Mouse (Mus musculus): Measurements from ENCODE around the gene Tcte1. TPM values are rescaled to one million over a fixed set of nuclear protein-coding genes. Genes with fewer than 3 reads are reported as not detected.
A peak's percentile ranks its signal among the peaks of the same experiment; 100 is the strongest.

Gene Tcte1
- not detected for total RNA-seq (2021)
- long read RNA-seq, experiment 1: 0 reads
- long read RNA-seq, experiment 2: 0 reads

DNA sequence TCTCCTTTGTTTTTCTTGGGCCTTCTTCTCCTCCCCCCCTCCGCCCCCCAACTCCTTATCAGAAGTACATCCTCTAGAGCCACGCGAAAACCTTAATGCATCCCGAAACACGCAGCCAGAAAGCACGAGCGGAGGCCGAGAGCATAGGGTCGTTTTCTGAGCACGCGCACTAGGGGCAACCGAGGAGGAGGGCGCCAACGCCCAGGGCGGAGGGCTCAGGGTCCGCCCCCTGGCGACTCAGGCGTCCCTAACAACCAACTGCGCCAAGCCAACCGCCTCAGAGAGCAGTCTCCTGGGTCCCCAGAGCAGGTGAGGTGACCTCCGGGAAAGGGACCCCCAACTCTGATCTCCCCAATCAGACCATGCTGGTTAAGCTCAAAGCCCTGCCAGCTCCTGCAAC lies at the start of gene Tcte1:
TSS of gene Tcte1 (plus strand) at position 172 of the 400 bp plus-strand sequence.
- DNase-seq (ENCODE audit: low spot score in 2 of 2): no peak

DNA sequence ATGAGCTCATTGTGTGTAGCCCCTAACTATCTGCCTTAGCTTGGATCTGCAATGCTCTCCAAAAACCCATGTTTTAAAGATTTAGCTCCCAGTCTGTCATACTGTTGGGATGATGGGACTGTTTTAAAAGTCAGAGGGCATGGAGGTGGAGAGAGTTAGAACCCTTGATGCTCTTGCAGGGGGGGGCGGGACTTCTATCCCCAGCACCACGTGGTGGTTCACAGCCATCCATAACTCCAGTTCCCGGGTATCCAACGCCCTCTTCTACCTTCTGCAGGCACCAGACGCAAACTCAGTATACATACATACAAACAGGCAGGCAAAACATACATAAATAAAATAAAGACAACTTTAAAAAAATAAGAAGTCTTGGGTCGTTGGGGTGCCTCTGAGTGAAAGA lies 49.6 kb upstream of the Tcte1 start:
- no peak for DNase-seq (ENCODE audit: low spot score in 2 of 2)

- no peak for DNase-seq (ENCODE audit: low spot score in 2 of 2)
Measured at GRCm38 (mm10) chr17:45474146-45474545, 49.1 kb upstream of the Tcte1 start.

DNA sequence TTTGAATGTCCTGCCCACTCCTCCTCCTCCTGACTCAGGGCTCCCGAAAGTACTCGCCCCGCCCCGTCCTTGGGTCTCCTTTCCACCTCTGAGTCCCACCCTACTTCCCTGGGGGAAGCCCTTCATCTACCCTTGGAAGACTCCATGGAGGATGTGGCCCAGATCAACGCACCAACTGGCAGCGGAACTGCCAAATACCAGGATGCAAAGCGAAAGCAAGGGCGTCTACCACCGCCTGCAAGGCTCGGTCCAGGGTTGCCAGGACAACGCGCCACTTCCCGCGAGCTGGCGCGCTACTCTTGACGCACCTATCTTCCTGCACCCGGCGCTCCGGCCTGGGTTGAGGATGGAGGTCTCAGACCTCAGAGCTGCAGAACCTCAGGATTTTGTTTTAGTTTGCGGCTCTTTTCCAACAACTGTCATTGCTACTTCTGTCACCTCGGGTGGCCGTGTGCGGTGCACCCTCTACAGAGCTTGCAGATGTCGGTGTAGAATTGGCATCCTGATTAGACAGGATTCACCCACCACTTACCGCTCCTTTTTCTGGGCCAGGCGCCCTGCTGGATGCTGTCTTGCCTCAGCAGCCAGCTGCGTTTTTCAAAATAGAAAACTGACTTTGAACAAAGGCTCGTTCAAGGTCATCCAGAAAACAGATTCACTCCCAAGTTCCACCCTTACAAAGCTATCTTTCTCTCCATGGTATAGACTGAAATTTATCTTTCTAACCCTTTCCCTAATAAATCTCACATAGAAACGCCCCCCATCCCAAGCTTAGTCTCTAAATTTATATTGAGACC lies 48.4 kb upstream of the Tcte1 start, which contains the start of gene Spats1:
TSS of gene Spats1 (minus strand) at position 747 of the 797 bp plus-strand sequence.
- peak; percentile 36 for DNase-seq (ENCODE audit: low spot score in 2 of 2)

GRCm38 (mm10) chr17:45478234-45478825 lies 44.9 kb upstream of the Tcte1 start:
- DNase-seq (ENCODE audit: low spot score in 2 of 2): peak; percentile 82 to 85

GRCm38 (mm10) chr17:45480429-45480828 lies 42.8 kb upstream of the Tcte1 start:
- no peak for DNase-seq (ENCODE audit: low spot score in 2 of 2)

- no peak for DNase-seq (ENCODE audit: low spot score in 2 of 2)
Measured at GRCm38 (mm10) chr17:45485581-45485980, 37.7 kb upstream of the Tcte1 start.

- no peak for DNase-seq (ENCODE audit: low spot score in 2 of 2)
Measured at GRCm38 (mm10) chr17:45487216-45487615, 36.0 kb upstream of the Tcte1 start.

DNA sequence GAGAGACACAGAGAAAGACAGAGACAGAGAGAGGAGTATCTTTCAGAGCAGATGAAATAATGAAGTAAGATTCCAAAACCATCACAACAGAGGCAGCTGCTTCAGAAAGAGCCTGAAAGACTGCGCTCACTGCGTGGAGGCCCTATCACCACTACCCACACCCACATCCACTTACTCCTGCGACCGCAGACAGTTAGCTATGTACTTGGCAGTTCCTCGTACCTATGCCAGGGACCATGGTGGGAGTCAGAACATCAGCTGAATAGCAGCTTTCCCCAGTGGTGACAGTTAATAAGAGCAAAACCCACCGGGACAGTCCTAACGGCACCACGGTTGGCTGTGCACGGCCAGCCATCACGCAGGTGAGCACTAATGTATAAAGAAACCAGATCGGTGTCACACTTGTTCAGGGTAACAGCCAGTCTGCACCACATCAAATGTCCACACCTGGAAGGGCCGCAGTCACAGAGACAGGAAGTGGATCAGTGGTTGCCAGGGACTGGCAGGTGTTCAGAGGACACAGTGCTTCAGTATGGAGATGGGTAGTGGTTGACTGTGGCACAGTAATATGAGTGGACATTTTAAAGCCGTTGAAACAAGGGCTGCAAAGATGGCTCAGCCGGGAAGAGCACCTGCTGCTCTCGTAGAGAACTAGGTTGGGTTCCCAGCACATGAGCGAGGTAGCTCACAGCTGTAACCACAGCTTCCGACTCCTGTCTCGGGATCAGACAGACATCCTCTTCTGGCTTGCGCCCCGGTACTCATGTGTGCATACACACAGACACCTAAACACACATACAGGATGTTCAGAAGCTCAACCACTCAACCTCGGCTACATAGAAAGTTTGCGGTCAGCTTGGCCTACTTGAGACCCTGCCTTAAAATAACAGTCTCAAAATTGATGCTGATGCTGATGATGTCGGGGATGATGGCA lies 34.6 kb upstream of the Tcte1 start:
- no peak for DNase-seq (ENCODE audit: low spot score in 2 of 2)

DNA sequence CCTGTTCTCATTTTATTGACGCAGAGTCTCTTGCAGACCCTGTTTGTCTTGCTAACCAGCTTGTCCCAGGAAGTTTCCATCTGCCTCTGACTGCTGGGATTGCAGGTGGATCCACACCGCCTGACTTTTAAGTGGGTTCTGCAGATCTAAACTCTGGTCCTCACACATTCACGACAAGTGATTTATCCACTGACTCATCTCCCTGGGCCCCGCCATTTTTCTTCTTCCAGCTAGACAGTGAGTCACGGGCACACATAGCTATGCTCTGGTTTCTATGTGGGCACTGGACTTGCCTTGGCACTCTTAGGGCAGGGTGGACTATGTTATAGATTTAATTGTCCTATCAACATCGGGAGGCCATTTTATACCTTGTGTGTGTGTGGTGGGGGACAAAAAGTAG lies 33.5 kb upstream of the Tcte1 start:
- no peak for DNase-seq (ENCODE audit: low spot score in 2 of 2)

DNA sequence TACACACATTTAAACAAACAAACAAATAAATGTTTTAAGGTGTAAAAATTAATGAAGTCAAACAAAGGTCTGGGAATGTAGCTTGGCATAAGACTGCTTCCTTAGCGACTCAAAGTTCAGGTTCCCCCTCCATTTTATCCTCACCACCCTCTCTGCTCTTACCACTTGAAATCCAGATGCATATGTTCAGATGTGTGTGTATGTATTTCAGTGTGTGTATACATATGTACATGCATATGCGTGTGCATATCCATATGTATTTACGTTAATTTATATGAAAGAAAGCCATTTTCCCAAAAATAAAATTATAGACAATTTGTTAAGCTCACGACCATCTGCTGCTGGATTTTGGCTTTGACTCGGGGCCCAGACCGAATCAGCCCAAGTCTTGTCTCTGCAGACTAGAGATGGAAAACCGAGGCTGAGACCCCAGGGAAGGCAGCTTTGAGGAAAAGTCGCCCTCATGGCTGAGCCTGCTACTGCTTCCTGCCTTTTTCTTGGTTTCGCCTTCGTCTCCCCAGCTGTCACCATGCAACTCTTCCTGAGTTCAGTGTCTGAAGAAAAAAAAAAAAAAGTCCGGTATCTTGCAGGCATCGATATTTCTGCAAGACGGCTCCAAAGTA lies 32.6 kb upstream of the Tcte1 start:
- no peak for DNase-seq (ENCODE audit: low spot score in 2 of 2)

GRCm38 (mm10) chr17:45495398-45495797 lies 27.8 kb upstream of the Tcte1 start:
- DNase-seq (ENCODE audit: low spot score in 2 of 2): no peak

GRCm38 (mm10) chr17:45498397-45498796 lies 24.8 kb upstream of the Tcte1 start:
- no peak for DNase-seq (ENCODE audit: low spot score in 2 of 2)

DNA sequence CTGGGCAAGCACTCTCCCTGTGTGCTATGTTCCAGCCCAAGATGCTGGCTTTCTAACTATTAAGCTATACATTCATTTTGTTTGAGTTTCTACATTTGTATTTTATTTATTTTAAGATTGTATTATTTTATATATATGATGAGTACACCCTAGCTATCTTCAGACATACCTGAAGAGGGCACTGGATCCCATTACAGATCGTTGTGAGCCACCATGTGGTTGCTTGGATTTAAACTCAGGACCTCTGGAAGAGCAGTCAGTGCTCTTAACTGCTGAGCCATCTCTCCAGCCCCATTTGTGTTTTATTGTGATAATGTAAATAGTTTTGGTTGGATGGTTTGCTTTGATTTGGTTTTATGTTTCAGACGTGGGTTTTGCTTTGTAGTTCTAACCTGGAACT lies 23.7 kb upstream of the Tcte1 start:
- no peak for DNase-seq (ENCODE audit: low spot score in 2 of 2)

- no peak for DNase-seq (ENCODE audit: low spot score in 2 of 2)
Measured at GRCm38 (mm10) chr17:45500981-45501380, 22.3 kb upstream of the Tcte1 start.

DNA sequence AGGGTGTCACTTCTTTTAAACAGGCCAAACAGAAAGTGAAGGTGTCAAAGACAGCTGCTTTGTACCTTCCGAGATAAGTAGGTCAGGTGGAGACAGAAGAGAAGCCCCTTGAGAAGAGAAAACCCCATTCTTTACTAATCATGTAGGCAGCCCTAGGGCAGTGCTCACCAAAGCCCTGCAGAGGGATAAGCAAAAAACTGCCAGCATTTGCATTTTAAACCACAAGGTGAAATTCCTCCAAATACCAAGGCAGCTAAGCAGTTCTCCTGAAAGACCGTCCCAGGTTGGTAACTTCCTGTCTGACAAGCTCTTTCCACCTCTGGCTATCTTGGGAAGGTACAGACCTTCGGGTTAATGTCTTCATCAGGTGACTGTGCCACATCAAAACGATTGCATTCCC lies 20.9 kb upstream of the Tcte1 start:
- no peak for DNase-seq (ENCODE audit: low spot score in 2 of 2)

DNA sequence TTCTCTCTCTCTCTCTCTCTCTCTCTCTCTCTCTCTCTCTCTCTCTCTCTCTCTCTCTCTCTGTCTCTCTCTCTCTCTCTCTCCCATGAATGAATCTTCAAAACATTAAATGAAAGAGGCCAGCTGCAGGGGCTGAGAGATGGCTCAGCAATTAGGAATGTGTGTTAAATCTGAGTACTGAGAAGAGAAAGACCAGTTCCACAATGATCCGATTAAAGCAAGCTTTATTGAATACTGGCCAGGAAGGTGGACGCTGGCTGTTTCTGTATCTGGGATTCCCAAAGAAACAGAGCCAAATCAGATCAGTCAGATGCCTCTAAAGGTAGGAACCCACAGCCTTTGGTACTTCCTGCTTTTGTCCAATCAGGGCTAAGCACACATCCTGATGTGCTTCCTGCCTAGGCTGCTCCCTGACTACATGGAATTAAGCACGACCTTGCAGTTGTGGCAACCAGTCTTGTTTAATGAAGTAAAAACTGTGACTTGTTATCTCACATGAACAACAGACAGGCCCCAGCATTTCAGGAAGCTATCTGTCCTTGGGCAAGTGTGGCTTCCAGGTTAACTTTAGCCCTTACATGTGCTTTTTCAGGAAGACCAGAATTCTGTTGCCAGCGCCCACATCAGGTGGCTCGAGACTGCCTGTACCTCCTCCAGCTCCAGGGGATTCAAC lies 19.8 kb upstream of the Tcte1 start:
- DNase-seq (ENCODE audit: low spot score in 2 of 2): no peak

DNA sequence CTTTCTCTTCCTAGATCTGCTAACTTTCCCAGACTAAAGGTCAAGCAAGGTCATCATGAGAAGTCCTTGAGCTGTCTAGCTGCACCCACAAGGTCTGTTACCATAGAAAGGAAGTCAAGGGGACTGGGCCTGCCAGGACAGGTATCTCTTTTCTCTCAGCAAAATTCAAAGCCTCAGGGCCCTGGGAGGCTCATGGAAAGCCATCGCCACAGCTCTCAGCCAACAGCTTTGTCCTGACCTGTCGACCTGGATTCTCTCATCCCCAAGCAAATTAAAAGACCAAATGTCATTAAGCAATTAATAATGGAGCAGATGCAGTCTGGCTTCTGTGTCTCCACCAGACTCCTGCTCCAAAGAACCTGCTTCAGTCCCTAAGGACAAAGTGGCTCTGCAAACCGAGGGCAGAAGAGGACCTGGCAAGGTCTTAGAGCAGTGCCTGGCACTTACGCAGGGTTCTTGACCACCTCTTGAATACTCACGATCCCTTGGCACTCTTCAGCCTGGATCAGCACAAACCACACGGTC lies 17.2 kb upstream of the Tcte1 start:
- no peak for DNase-seq (ENCODE audit: low spot score in 2 of 2)

- peak; percentile 90 to 94 for DNase-seq (ENCODE audit: low spot score in 2 of 2)
Measured at GRCm38 (mm10) chr17:45506700-45507189, 16.5 kb upstream of the Tcte1 start, which contains the start of gene Aars2. TSS of gene Aars2 (plus strand) at chr17:45506841.

- no peak for DNase-seq (ENCODE audit: low spot score in 2 of 2)
Measured at GRCm38 (mm10) chr17:45510871-45511270, 12.4 kb upstream of the Tcte1 start.
